Mouse (Mus musculus) embryonic fibroblast, embryonic 13.5 days (primary cell): ENCODE measurements around the gene Tspan9.

ENCODE experiments used
- CTCF ChIP-seq: IDR thresholded peaks from 2 replicates; pipeline ENCODE4 v1.5.1; 2011; ENCODE audit warnings: mild to moderate bottlenecking, control low read depth, low read length, moderate library complexity, borderline replicate concordance; ENCODE audit not compliant: insufficient read depth
- POLR2A ChIP-seq: IDR thresholded peaks from 2 replicates; pipeline ENCODE4 v1.6.1; 2011; ENCODE audit warnings: low read depth, mild to moderate bottlenecking, control low read depth, low read length, moderate library complexity

- TF ChIP-seq CTCF, result no peak
- no peak for TF ChIP-seq POLR2A
These were observed 53.4 kb downstream of the Tspan9 start for GRCm38 (mm10) chr6:128089770-128090702.
